Mouse (Mus musculus) testis, adult 2 months (tissue): ENCODE measurements around the gene Irf9.

ENCODE experiments used
- CTCF ChIP-seq: fragments of 200-500 bp; IDR thresholded peaks from 2 replicates; pipeline ENCODE4 v1.5.1; 2012; ENCODE audit warnings: low read depth, mild to moderate bottlenecking, inconsistent platforms, low read length, moderate library complexity; ENCODE audit not compliant: control insufficient read depth, insufficient read depth, insufficient replicate concordance
- POLR2A ChIP-seq: fragments of 200-500 bp; IDR thresholded peaks from 2 replicates; pipeline ENCODE4 v1.6.1; 2012; ENCODE audit warnings: low read depth, mild to moderate bottlenecking, inconsistent platforms, low read length, moderate library complexity; ENCODE audit not compliant: control insufficient read depth

- TF ChIP-seq POLR2A (no peak), CTCF (no peak)
These were observed 47.6 kb upstream of the Irf9 start for GRCm38 (mm10) chr14:55555788-55556187.
